Mouse (Mus musculus) forebrain, embryonic 11.5 days (tissue): ENCODE data around the gene Actn4. TPM values are rescaled to one million over a fixed set of nuclear protein-coding genes. Genes with fewer than 3 reads are reported as not detected.

Experiments
- ATAC-seq: fragments of 200-750 bp; cut with Nextera tagmentation; replicated peaks from 2 replicates; pipeline ENCODE4 v1.8.0; 2017; ENCODE audit warnings: moderate TSS enrichment; ENCODE audit not compliant: low FRiP score
- DNase-seq: peaks from one replicate; pipeline ENCODE4 v3.0.0-alpha.2; 2017; ENCODE audit warnings: low spot score
- H3K27ac ChIP-seq: fragments of 300-500 bp; sonication (generic); 2 replicates; pipeline ENCODE4 v1.5.1; 2014; ENCODE audit warnings: low read depth, low read length
- H3K27me3 ChIP-seq: fragments of 300-500 bp; sonication (generic); 2 replicates; pipeline ENCODE4 v1.6.1; 2014; ENCODE audit warnings: mild to moderate bottlenecking, low read length, mixed read lengths; ENCODE audit not compliant: control insufficient read depth, insufficient read depth
- H3K36me3 ChIP-seq: fragments of 300-500 bp; sonication (generic); 2 replicates; pipeline ENCODE4 v1.6.1; 2014; ENCODE audit warnings: mild to moderate bottlenecking, low read length, moderate library complexity, mixed read lengths; ENCODE audit not compliant: control insufficient read depth, insufficient read depth
- H3K4me1 ChIP-seq: fragments of 300-500 bp; sonication (generic); replicated peaks from 2 replicates; pipeline ENCODE4 v1.6.1; 2014; ENCODE audit warnings: low read length, mixed read lengths; ENCODE audit not compliant: control insufficient read depth, insufficient read depth
- H3K4me2 ChIP-seq: fragments of 300-500 bp; sonication (generic); 2 replicates; pipeline ENCODE4 v1.6.1; 2014; ENCODE audit warnings: low read depth, mild to moderate bottlenecking, low read length, moderate library complexity, mixed read lengths; ENCODE audit not compliant: severe bottlenecking
- H3K4me3 ChIP-seq: fragments of 300-500 bp; sonication (generic); 2 replicates; pipeline ENCODE4 v1.5.1; 2014; ENCODE audit warnings: low read depth, low read length
- H3K9ac ChIP-seq: fragments of 300-500 bp; sonication (generic); 2 replicates; pipeline ENCODE4 v1.6.1; 2014; ENCODE audit warnings: low read length
- H3K9me3 ChIP-seq: fragments of 300-500 bp; sonication (generic); 2 replicates; pipeline ENCODE4 v1.6.1; 2016; ENCODE audit warnings: low read length, mixed read lengths; ENCODE audit not compliant: control insufficient read depth
- WGBS: fragments of 180-500 bp; shearing (Covaris S2); extraction: QIAGEN DNeasy Blood & Tissue Kit; methylation state at CpG from one replicate; pipeline ENCODE4 v1.1.7; 2014; 5-methylcytosine and 5-hydroxymethylcytosine counted together
- polyA plus RNA-seq: library from polyadenylated mRNA; unstranded; fragments of >200 nt; fragmentation: Nextera tagmentation; extraction: Ambion mirVana; gene quantifications from 2 replicates; pipeline ENCODE4 v1.2.1, GENCODE M21; 2014

Gene Actn4
- polyA plus RNA-seq, 1 experiment from 2014 or later: 182 TPM

DNA sequence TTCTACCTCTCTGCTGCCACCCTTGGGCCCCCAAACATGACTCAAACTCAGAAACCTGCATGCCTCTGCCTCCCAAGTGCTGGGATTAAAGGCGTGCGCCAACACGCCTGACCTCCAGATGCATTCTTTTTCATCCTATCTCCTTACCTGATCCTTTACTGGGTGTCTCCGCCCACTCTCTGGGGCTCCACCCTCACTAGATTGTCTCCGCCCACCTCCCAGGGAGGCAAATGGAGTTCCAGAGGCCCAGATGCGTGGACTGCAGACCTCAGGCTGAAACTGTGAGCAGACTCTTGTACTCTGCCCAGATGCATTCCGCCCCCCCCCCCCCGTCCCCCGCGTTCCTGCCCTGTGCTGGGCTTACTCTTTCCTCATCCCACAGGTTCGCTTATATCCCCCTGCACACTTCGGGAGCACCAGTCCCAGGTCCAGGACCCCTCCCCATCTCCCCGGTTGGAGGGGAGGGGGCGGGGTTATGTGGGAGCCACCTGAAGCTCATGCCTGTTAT lies 28.7 kb upstream of the Actn4 start:
- ATAC-seq (no peak), DNase-seq (no peak)
- H3K27me3 ChIP-seq: no peaks in the 10 kb centered on the region
- no peak overlapping the region for H3K9ac ChIP-seq
- 64% methylated on average over 14 of the region's 14 CpGs for WGBS
- no peaks in the 10 kb centered on the region for H3K4me1 ChIP-seq
- no peak overlapping the region for H3K4me2 ChIP-seq
- H3K9me3 ChIP-seq: no peaks in the 10 kb centered on the region; the same call in 1 of the 2 replicates
- no peak overlapping the region for H3K4me3 ChIP-seq
- no peak overlapping the region for H3K27ac ChIP-seq
- no peaks in the 10 kb centered on the region for H3K36me3 ChIP-seq

GRCm38 (mm10) chr7:28985207-28985606 lies 23.1 kb upstream of the Actn4 start:
- no peak overlapping the region for H3K9ac ChIP-seq

DNA sequence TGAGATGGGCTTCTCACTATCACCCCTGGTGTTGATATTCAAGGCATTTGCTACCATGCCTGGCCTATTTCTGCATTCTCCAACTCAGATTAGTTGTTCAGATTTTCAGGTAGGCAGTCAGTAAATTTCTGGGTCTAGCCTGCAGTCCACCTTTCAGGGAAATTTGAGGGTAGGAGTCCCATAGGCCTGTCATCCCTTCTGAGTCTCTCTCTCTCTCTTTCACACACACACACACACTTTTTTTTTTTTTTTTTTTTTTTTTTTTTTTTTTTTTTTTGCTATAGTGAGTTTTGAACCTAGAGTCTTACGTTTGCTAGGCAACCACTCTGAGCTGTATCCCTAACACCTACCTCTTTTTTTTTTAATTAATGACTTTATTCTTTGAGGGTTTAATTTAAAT lies 22.3 kb upstream of the Actn4 start:
- Histone ChIP-seq H3K27me3 (no peaks in the 10 kb centered on the region), H3K9me3 (no peaks in the 10 kb centered on the region), H3K27ac (no peak overlapping the region), H3K4me3 (no peak overlapping the region), H3K9ac (no peak overlapping the region), H3K36me3 (no peaks in the 10 kb centered on the region), H3K4me1 (peaks cover 2% of the 10 kb centered on the region; the same call in 1 of the 2 replicates), H3K4me2 (no peak overlapping the region)
- no peak for DNase-seq
- 78% methylated on average over 1 of the region's 1 CpGs for WGBS
- ATAC-seq: no peak

More at GRCm38 (mm10) chr7:28985207-28985606, 23.1 kb upstream of the Actn4 start:
- Histone ChIP-seq H3K4me2 (no peak overlapping the region), H3K36me3 (no peaks in the 10 kb centered on the region), H3K4me1 (peaks cover 2% of the 10 kb centered on the region; the same call in 1 of the 2 replicates), H3K4me3 (no peak overlapping the region), H3K27me3 (no peaks in the 10 kb centered on the region), H3K27ac (no peak overlapping the region), H3K9me3 (no peaks in the 10 kb centered on the region)
- DNase-seq: no peak
- 88% methylated on average over 7 of the region's 7 CpGs for WGBS
- ATAC-seq: no peak

DNA sequence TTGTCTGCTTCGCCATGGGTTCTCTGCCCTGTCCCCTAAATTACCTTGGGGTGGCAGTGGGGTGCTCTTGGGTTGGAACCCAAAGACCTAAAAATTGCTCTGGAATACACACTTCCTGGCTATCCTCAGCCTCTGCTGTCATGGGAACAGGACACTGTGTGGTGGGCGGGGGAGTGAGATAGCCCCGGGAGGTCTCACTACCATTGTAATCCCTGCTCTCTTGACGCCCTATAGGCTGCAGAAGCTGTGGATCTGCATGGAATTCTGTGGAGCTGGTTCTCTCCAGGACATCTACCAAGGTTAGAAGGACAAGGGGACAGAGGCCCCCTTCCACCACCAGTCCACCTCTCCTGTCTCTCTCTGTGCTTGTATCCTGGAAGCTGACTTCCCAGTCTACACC lies 21.7 kb upstream of the Actn4 start:
- H3K4me1 ChIP-seq: peaks cover 2% of the 10 kb centered on the region; the same call in 1 of the 2 replicates
- 66% methylated on average over 4 of the region's 4 CpGs for WGBS
- H3K27me3 ChIP-seq: no peaks in the 10 kb centered on the region
- H3K36me3 ChIP-seq: no peaks in the 10 kb centered on the region
- no peak overlapping the region for H3K4me2 ChIP-seq
- no peaks in the 10 kb centered on the region for H3K9me3 ChIP-seq
- no peak overlapping the region for H3K4me3 ChIP-seq
- H3K27ac ChIP-seq: no peak overlapping the region
- ATAC-seq (no peak), DNase-seq (no peak)
- no peak overlapping the region for H3K9ac ChIP-seq

DNA sequence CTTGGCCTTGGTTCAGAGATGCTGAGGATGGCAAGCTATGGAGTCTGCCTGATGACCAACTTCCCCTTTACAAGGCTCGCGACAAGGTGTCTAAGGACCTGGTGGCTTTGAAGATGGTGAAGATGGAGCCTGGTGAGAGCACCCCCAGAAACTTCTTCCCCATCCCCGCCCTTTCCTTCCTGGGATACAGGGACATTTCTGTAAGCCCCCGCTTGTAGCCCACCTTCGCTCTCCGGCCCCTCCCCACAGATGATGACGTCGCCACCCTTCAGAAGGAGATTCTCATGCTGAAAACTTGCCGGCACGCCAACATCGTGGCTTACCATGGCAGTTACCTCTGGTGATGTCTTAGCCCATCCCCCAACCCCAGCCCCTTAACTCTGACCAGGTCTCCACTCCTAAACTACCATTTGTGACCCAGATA lies 21.0 kb upstream of the Actn4 start:
- H3K9ac ChIP-seq: peak overlapping the region; percentile 68; the same call in 1 of the 2 replicates
- no peak for ATAC-seq
- H3K27ac ChIP-seq: no peak overlapping the region
- DNase-seq: no peak
- no peak overlapping the region for H3K4me3 ChIP-seq
- WGBS: 73% methylated on average over 11 of the region's 11 CpGs
- H3K9me3 ChIP-seq: no peaks in the 10 kb centered on the region
- peaks cover 2% of the 10 kb centered on the region; the same call in 1 of the 2 replicates for H3K4me1 ChIP-seq
- H3K36me3 ChIP-seq: no peaks in the 10 kb centered on the region; the same call in 1 of the 2 replicates
- no peak overlapping the region for H3K4me2 ChIP-seq
- no peaks in the 10 kb centered on the region for H3K27me3 ChIP-seq

GRCm38 (mm10) chr7:28982274-28983013 lies 20.3 kb upstream of the Actn4 start:
- 15% methylated on average over 19 of the region's 19 CpGs for WGBS
- Histone ChIP-seq H3K27ac (peak overlapping the region; percentile 48; the same call in 1 of the 2 replicates), H3K4me1 (peaks cover 2% of the 10 kb centered on the region; the same call in 1 of the 2 replicates), H3K27me3 (no peaks in the 10 kb centered on the region), H3K36me3 (no peaks in the 10 kb centered on the region; the same call in 1 of the 2 replicates), H3K4me3 (peak overlapping the region; percentile 71), H3K9me3 (no peaks in the 10 kb centered on the region), H3K4me2 (peak overlapping the region; percentile 77), H3K9ac (peak overlapping the region; percentile 68)
- DNase-seq: no peak
- peak; percentile 21 for ATAC-seq

DNA sequence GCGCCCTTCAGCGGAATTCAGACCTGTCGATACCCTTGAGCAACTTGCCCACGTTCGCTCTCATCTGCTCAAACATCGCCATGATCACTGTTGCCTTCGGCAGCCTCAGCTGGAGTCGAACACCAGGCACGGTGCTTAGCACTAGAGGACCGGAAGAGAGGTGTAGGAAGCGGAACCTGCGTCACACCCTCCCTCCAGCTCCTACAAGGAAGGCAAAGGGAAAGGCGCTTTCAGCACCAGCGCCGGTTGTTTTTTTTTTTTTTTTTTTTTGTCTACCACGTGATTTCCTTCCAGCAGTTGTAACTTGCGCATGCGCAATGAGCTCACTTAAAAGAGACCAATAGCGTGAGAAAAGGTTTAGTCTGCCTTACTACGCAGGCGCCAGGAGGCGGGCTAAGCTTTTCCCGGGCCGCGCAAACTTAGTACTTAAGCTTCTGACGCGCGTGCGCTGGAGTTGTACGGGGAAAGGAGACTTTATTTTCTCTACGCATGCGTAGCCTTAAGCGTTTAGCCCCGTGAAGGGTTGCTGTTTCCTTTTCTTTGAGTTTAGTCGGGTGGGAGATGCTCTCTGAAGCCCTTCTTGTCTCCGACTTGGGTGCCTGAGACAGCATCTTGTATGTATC lies 19.6 kb upstream of the Actn4 start, which contains the start of the genes Eif3k and Map4k1:
Gene Eif3k (minus strand): TSS at position 214 of the 623 bp plus-strand sequence.
Gene Map4k1 (plus strand): TSS at position 400 of the 623 bp plus-strand sequence.
- WGBS: under 1% methylated on average over 36 of the region's 36 CpGs
- Histone ChIP-seq H3K27me3 (no peaks in the 10 kb centered on the region), H3K27ac (peak within 1 kb of the TSS; percentile 48; the same call in 1 of the 2 replicates), H3K9ac (peak within 1 kb of the TSS; percentile 69), H3K9me3 (no peaks in the 10 kb centered on the region), H3K36me3 (peaks cover 3% of the 10 kb centered on the region; the same call in 1 of the 2 replicates), H3K4me2 (peak within 1 kb of the TSS; percentile 77), H3K4me3 (peak within 1 kb of the TSS; percentile 71), H3K4me1 (peaks cover 2% of the 10 kb centered on the region; the same call in 1 of the 2 replicates)
- peak; percentile 96 for DNase-seq
- ATAC-seq: peak; percentile 96

DNA sequence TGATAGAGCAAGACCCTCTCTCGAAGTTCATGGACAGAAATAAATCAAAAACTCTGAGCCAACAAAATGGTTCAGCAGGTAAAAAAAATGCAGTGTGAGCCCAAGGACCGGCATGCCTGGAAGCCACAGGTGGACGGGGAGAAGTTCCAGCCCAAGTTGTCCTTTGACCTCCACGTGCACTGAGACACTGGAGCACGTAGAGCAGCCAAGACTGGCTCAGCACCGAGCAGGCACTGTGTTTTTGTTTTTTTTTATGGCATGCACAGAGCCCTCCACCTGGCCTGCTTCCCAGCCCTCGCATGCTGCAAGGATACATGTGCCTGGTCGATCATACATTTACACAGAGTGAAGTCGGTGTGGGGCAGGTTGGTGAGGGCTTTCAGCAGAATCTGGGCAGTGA lies 15.4 kb upstream of the Actn4 start:
- Histone ChIP-seq H3K4me1 (peaks cover under 1% of the 10 kb centered on the region; the same call in 1 of the 2 replicates), H3K27me3 (no peaks in the 10 kb centered on the region), H3K36me3 (peaks cover 10% of the 10 kb centered on the region), H3K27ac (no peak overlapping the region), H3K4me3 (no peak overlapping the region), H3K4me2 (no peak overlapping the region), H3K9me3 (no peaks in the 10 kb centered on the region), H3K9ac (no peak overlapping the region)
- WGBS: 93% methylated on average over 9 of the region's 9 CpGs
- no peak for DNase-seq
- no peak for ATAC-seq
